Mouse (Mus musculus): Measurements from ENCODE around the gene Prss32. TPM values are rescaled to one million over a fixed set of nuclear protein-coding genes. Genes with fewer than 3 reads are reported as not detected.
A peak's percentile ranks its signal among the peaks of the same experiment; 100 is the strongest.

The Prss32 gene
- polyA plus RNA-seq (2012; ENCODE audit: insufficient read depth, insufficient read length, low replicate concordance, missing spikeins), result not detected in 2 replicates

- Histone ChIP-seq H3K27ac (ENCODE audit: insufficient read depth, low read depth, low read length) (no peak within 1 kb of the TSS), H3K4me1 (ENCODE audit: control insufficient read depth, insufficient read depth, low read length) (peaks cover 8% of the 10 kb centered on the region), H3K4me3 (ENCODE audit: insufficient read depth, low read depth, low read length) (no peak within 1 kb of the TSS)
- 21% methylated on average over 19 of the region's 19 CpGs for WGBS
- TF ChIP-seq POLR2A (IDR thresholded peaks at IDR 0.05; ENCODE audit: insufficient read depth, low read depth, low read length) (no peak), CTCF (IDR thresholded peaks at IDR 0.05; ENCODE audit: insufficient read depth, low read depth, low read length) (no peak; the same call in 1 of the 2 replicates)
Observed at GRCm38 (mm10) chr17:23843812-23844273, at the start of gene Prss32, which contains the start of gene Prss41. TSS of gene Prss32 (plus strand) at chr17:23843855. TSS of gene Prss41 (minus strand) at chr17:23844172.

GRCm38 (mm10) chr17:23795323-23795722, 48.3 kb upstream of the Prss32 start:
- TF ChIP-seq CTCF (IDR thresholded peaks at IDR 0.05; ENCODE audit: insufficient read depth, low read depth, low read length) (no peak), POLR2A (IDR thresholded peaks at IDR 0.05; ENCODE audit: insufficient read depth, low read depth, low read length) (no peak)
- WGBS, result 93% methylated on average over 8 of the region's 8 CpGs
- Histone ChIP-seq H3K4me1 (ENCODE audit: control insufficient read depth, insufficient read depth, low read length) (peaks cover 14% of the 10 kb centered on the region), H3K27ac (ENCODE audit: insufficient read depth, low read depth, low read length) (no peak overlapping the region), H3K4me3 (ENCODE audit: insufficient read depth, low read depth, low read length) (no peak overlapping the region)

GRCm38 (mm10) chr17:23797316-23797715, 46.3 kb upstream of the Prss32 start:
- 77% methylated on average over 7 of the region's 7 CpGs for WGBS

GRCm38 (mm10) chr17:23801627-23802026, 42.0 kb upstream of the Prss32 start:
- WGBS, result 94% methylated on average over 10 of the region's 10 CpGs
- H3K27ac ChIP-seq (ENCODE audit: insufficient read depth, low read depth, low read length), result no peak overlapping the region
- TF ChIP-seq CTCF (IDR thresholded peaks at IDR 0.05; ENCODE audit: insufficient read depth, low read depth, low read length) (no peak), POLR2A (IDR thresholded peaks at IDR 0.05; ENCODE audit: insufficient read depth, low read depth, low read length) (no peak)
- no peak overlapping the region for H3K4me3 ChIP-seq (ENCODE audit: insufficient read depth, low read depth, low read length)
- peaks cover 4% of the 10 kb centered on the region; the same call in 1 of the 2 replicates for H3K4me1 ChIP-seq (ENCODE audit: control insufficient read depth, insufficient read depth, low read length)

More at GRCm38 (mm10) chr17:23797316-23797715, 46.3 kb upstream of the Prss32 start:
- TF ChIP-seq CTCF (IDR thresholded peaks at IDR 0.05; ENCODE audit: insufficient read depth, low read depth, low read length) (no peak), POLR2A (IDR thresholded peaks at IDR 0.05; ENCODE audit: insufficient read depth, low read depth, low read length) (no peak)
- H3K4me3 ChIP-seq (ENCODE audit: insufficient read depth, low read depth, low read length), result no peak overlapping the region
- H3K4me1 ChIP-seq (ENCODE audit: control insufficient read depth, insufficient read depth, low read length), result peaks cover 9% of the 10 kb centered on the region
- H3K27ac ChIP-seq (ENCODE audit: insufficient read depth, low read depth, low read length), result no peak overlapping the region

GRCm38 (mm10) chr17:23802746-23803365, 40.8 kb upstream of the Prss32 start:
- TF ChIP-seq POLR2A (IDR thresholded peaks at IDR 0.05; ENCODE audit: insufficient read depth, low read depth, low read length) (peak; percentile 90), CTCF (IDR thresholded peaks at IDR 0.05; ENCODE audit: insufficient read depth, low read depth, low read length) (no peak)
- under 1% methylated on average over 60 of the region's 60 CpGs for WGBS
- H3K4me1 ChIP-seq (ENCODE audit: control insufficient read depth, insufficient read depth, low read length), result peaks cover 9% of the 10 kb centered on the region; the same call in 1 of the 2 replicates
- peak overlapping the region; percentile 67 for H3K4me3 ChIP-seq (ENCODE audit: insufficient read depth, low read depth, low read length)
- peak overlapping the region; percentile 98 for H3K27ac ChIP-seq (ENCODE audit: insufficient read depth, low read depth, low read length)

GRCm38 (mm10) chr17:23803366-23804041, 40.2 kb upstream of the Prss32 start:
- WGBS, result under 1% methylated on average over 83 of the region's 83 CpGs
- Histone ChIP-seq H3K4me1 (ENCODE audit: control insufficient read depth, insufficient read depth, low read length) (peaks cover 9% of the 10 kb centered on the region; the same call in 1 of the 2 replicates), H3K27ac (ENCODE audit: insufficient read depth, low read depth, low read length) (peak overlapping the region; percentile 89), H3K4me3 (ENCODE audit: insufficient read depth, low read depth, low read length) (peak overlapping the region; percentile 67)
- TF ChIP-seq POLR2A (IDR thresholded peaks at IDR 0.05; ENCODE audit: insufficient read depth, low read depth, low read length), result no peak

- 1% methylated on average over 8 of the region's 8 CpGs for WGBS
- Histone ChIP-seq H3K4me1 (ENCODE audit: control insufficient read depth, insufficient read depth, low read length) (peaks cover 9% of the 10 kb centered on the region; the same call in 1 of the 2 replicates), H3K27ac (ENCODE audit: insufficient read depth, low read depth, low read length) (no peak overlapping the region), H3K4me3 (ENCODE audit: insufficient read depth, low read depth, low read length) (peak overlapping the region; percentile 67)
- no peak for TF ChIP-seq CTCF (IDR thresholded peaks at IDR 0.05; ENCODE audit: insufficient read depth, low read depth, low read length)
- TF ChIP-seq POLR2A (IDR thresholded peaks at IDR 0.05; ENCODE audit: insufficient read depth, low read depth, low read length), result no peak
Observed at GRCm38 (mm10) chr17:23804426-23805085, 39.1 kb upstream of the Prss32 start.

- peak overlapping the region; percentile 7 for H3K4me3 ChIP-seq (ENCODE audit: insufficient read depth, low read depth, low read length)
Observed at GRCm38 (mm10) chr17:23806867-23807266, 36.8 kb upstream of the Prss32 start.

More at GRCm38 (mm10) chr17:23806867-23807266, 36.8 kb upstream of the Prss32 start:
- 23% methylated on average over 25 of the region's 25 CpGs for WGBS
- TF ChIP-seq CTCF (IDR thresholded peaks at IDR 0.05; ENCODE audit: insufficient read depth, low read depth, low read length) (no peak), POLR2A (IDR thresholded peaks at IDR 0.05; ENCODE audit: insufficient read depth, low read depth, low read length) (no peak)
- Histone ChIP-seq H3K4me1 (ENCODE audit: control insufficient read depth, insufficient read depth, low read length) (peaks cover 9% of the 10 kb centered on the region; the same call in 1 of the 2 replicates), H3K27ac (ENCODE audit: insufficient read depth, low read depth, low read length) (no peak overlapping the region)

All from olfactory bulb, adult 2 months (tissue).